Mouse (Mus musculus): ENCODE measurements around the gene Ube2d3. TPM values are rescaled to one million over a fixed set of nuclear protein-coding genes. Genes with fewer than 3 reads are reported as not detected.

Ube2d3 gene
- polyA plus RNA-seq (2014; fragmentation: Illumina TruSeq; extraction: RNeasy Lipid Tissue Mini Kit (QIAGEN cat#74804)), result 1,779 TPM

GRCm38 (mm10) chr3:135437758-135438495 is at the start of gene Ube2d3:
TSS of gene Ube2d3 (plus strand) at chr3:135438149.

GRCm38 (mm10) chr3:135423608-135424212 is 14.2 kb upstream of the Ube2d3 start, which contains the start of gene Cisd2:
TSS of gene Cisd2 (minus strand) at chr3:135423925.

GRCm38 (mm10) chr3:135485128-135485899 is 47.4 kb downstream of the Ube2d3 start, which contains the start of gene Manba:
TSS of gene Manba (plus strand) at chr3:135485611.

Other genes with a start within 250 kb of the Ube2d3 start
- 31.0 TPM for gene Cenpe, start 225.6 kb upstream of the Ube2d3 start, polyA plus RNA-seq (2014; fragmentation: Illumina TruSeq; extraction: RNeasy Lipid Tissue Mini Kit (QIAGEN cat#74804))
- gene Bdh2, start 156.9 kb upstream of the Ube2d3 start, polyA plus RNA-seq (2014; fragmentation: Illumina TruSeq; extraction: RNeasy Lipid Tissue Mini Kit (QIAGEN cat#74804)), result 4.2 TPM
- gene Slc9b2, start 130.4 kb upstream of the Ube2d3 start, polyA plus RNA-seq (2014; fragmentation: Illumina TruSeq; extraction: RNeasy Lipid Tissue Mini Kit (QIAGEN cat#74804)), result 2.7 TPM
- 3.0 TPM for gene Slc9b1, start 90.1 kb upstream of the Ube2d3 start, polyA plus RNA-seq (2014; fragmentation: Illumina TruSeq; extraction: RNeasy Lipid Tissue Mini Kit (QIAGEN cat#74804))
- gene Cisd2, start 14.2 kb upstream of the Ube2d3 start, polyA plus RNA-seq (2014; fragmentation: Illumina TruSeq; extraction: RNeasy Lipid Tissue Mini Kit (QIAGEN cat#74804)), result 96.2 TPM
- 22.8 TPM for gene Manba, start 47.5 kb downstream of the Ube2d3 start, polyA plus RNA-seq (2014; fragmentation: Illumina TruSeq; extraction: RNeasy Lipid Tissue Mini Kit (QIAGEN cat#74804))

All from ovary, adult 10 weeks (tissue).